Mouse (Mus musculus): Measurements from ENCODE around the gene Gm16442.
"Not testable (repeated sequence)": the region's sequence is repeated elsewhere in the genome, so short reads cannot be mapped to it uniquely, and the experiment has no call there.

The Gm16442 gene

DNA sequence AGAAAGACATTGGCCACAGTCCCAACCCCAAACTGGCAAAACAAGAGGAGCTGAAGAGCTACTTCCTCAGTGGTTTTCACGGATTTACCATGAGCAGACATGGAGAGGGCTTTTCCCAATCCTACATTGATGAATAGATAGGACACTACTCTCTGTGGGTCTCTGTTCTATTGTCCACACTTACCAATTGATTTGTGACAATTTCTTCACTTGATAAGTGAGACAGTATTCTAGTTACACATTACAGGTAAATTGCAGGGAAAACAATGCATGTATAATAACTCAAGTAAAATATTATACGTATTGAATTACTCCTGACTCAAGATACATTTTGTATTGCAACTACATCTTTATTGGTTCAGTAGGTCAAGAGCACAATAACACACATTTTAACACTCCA, at the start of gene Gm16442:
Gene Gm16442, minus strand, starts transcription at position 101 of the 400 bp plus-strand sequence.
- DNase-seq (ENCODE audit: low spot score in 2 of 2): not testable (repeated sequence)

DNA sequence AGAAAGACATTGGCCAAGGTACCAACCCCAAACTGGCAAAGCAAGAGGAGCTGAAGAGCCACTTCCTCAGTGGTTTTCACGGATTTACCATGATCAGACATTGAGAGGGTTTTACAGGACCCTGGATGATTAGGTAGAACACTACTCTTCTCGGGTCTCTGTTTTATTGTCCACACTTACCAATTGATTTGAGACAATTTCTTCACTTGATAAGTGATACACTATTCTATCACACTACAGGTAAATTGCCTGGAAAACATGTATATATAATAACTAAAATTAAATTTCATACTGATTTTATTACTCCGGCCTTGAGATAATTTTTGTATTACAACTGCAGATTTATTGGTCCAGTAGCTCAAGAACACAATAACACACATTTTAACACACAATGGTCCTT, 45.9 kb upstream of the Gm16442 start, which contains the start of gene Vmn1r94:
Gene Vmn1r94, minus strand, starts transcription at position 101 of the 400 bp plus-strand sequence.
- not testable (repeated sequence) for DNase-seq (ENCODE audit: low spot score in 2 of 2)

DNA sequence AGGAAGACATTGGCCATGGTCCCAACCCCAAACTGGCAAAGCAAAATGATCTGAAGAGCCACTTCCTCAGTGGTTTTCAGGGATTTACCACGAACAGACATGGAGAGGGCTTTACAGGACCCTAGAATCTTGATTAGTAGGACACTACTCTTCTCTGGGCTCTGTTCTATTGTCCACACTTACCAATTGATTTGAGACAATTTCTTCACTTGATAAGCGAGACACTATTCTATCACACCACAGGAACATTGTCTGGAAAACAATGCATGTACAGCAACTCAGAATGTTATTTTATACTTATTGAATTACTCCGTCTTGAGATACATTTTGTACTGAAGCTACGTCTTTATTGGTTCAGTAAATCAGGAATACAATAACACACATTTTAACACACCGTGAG, 16.6 kb upstream of the Gm16442 start, which contains the start of gene Vmn1r93:
Gene Vmn1r93, minus strand, starts transcription at position 101 of the 400 bp plus-strand sequence.
- not testable (repeated sequence) for DNase-seq (ENCODE audit: low spot score in 2 of 2)

DNA sequence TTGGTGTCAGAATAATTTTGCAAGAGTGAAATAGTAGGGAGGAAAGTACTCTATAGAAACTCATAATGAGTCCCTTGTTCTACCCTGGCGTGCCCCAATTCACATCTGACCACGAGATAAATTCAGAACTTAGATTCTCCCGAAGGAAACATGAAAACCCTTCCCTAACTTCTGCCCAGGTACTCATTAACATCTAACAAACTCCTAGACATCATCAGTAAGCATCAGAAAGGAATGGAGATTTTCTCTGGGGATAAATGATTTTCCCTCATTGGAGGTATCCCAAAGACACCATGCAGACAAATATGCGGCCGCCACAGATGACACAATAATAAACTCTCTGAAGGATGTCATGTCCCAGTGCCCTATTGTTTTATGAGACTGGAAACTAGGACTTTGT, 23.0 kb downstream of the Gm16442 start, which contains the start of gene Vmn1r91:
Gene Vmn1r91, plus strand, starts transcription at position 301 of the 400 bp plus-strand sequence.
- DNase-seq (ENCODE audit: low spot score in 2 of 2): not testable (repeated sequence)

DNA sequence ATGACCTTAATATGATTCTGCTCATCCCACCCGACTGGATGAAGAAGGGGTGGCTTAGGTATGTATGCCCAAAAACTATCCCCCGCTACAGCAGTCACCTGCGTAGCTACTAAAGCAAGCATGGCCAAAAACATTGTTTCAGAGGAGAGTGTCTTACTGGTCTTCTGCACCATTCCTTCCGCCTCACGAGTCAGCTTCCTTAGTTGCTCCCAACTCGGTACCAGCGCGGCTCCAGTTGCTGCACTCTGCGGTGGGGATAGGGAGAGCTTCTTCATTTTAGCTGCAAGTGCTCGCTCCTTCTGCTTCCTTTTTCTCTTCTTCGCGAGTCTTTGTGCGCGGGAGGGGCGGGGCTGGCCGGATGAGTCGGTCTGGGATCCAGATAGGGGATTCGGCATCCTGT, 44.3 kb downstream of the Gm16442 start:
- DNase-seq (ENCODE audit: low spot score in 2 of 2): not testable (repeated sequence)

Data from thymus, postnatal 10 days (tissue).